Mouse (Mus musculus) MEL (cell line): Measurements from ENCODE around the gene Soga1. TPM values are rescaled to one million over a fixed set of nuclear protein-coding genes. Genes with fewer than 3 reads are reported as not detected.

Experiments used
- DNase-seq: peaks from one replicate; pipeline ENCODE4 v3.0.0; 2011; ENCODE audit warnings: low read depth, low spot score
- H3K27ac ChIP-seq: 2 replicates; pipeline ENCODE4 v1.5.1; 2012; ENCODE audit warnings: low read depth, mild to moderate bottlenecking, control low read depth, low read length, moderate library complexity; ENCODE audit not compliant: control insufficient read depth
- H3K27me3 ChIP-seq, 2 experiments: fragments of 150-350 bp in 1 of 2; sonication (generic) in 1 of 2; 2 replicates each; pipeline ENCODE4 v1.6.1; 2012; ENCODE audit warnings: low read length in 2 of 2, mild to moderate bottlenecking in 2 of 2, improper control_type of control experiment in 1 of 2, moderate library complexity in 1 of 2; ENCODE audit not compliant: insufficient read depth in 2 of 2, control insufficient read depth in 1 of 2
- H3K36me3 ChIP-seq, 2 experiments: 2 replicates each; pipeline ENCODE4 v1.6.1; 2012 to 2014; ENCODE audit warnings: low read length in 2 of 2, improper control_type of control experiment in 1 of 2, inconsistent platforms in 1 of 2, mild to moderate bottlenecking in 1 of 2; ENCODE audit not compliant: insufficient read depth in 2 of 2, control insufficient read depth in 1 of 2
- H3K4me1 ChIP-seq, 2 experiments: fragments of 150-350 bp in 1 of 2; sonication (generic) in 1 of 2; 2 replicates each; pipeline ENCODE4 v1.6.1; 2012; ENCODE audit warnings: low read length in 2 of 2, improper control_type of control experiment in 1 of 2, mild to moderate bottlenecking in 1 of 2; ENCODE audit not compliant: insufficient read depth in 2 of 2, control insufficient read depth in 1 of 2
- H3K4me3 ChIP-seq, 2 experiments: fragments of 150-350 bp in 1 of 2; sonication (generic) in 1 of 2; 2 replicates each; pipeline ENCODE4 v1.5.1; 2012; ENCODE audit warnings: low read depth in 2 of 2, low read length in 2 of 2, mild to moderate bottlenecking in 2 of 2, moderate library complexity in 2 of 2, control low read depth in 1 of 2, improper control_type of control experiment in 1 of 2; ENCODE audit not compliant: control insufficient read depth in 1 of 2, insufficient read depth in 1 of 2
- H3K79me2 ChIP-seq: 2 replicates; pipeline ENCODE4 v1.6.1; 2012; ENCODE audit warnings: mild to moderate bottlenecking, low read length, moderate library complexity; ENCODE audit not compliant: control insufficient read depth, poor library complexity, insufficient read depth
- H3K9ac ChIP-seq: 2 replicates; pipeline ENCODE4 v1.6.1; 2012; ENCODE audit warnings: low read depth, mild to moderate bottlenecking, control low read depth, low read length, moderate library complexity; ENCODE audit not compliant: control insufficient read depth, poor library complexity, severe bottlenecking
- H3K9me3 ChIP-seq: fragments of 150-350 bp; sonication (generic); replicated peaks from 2 replicates; pipeline ENCODE4 v1.6.1; 2012; ENCODE audit warnings: mild to moderate bottlenecking, low read length, improper control_type of control experiment, moderate library complexity; ENCODE audit not compliant: insufficient read depth
- BHLHE40 ChIP-seq: IDR thresholded peaks from 2 replicates; pipeline ENCODE4 v1.6.1; 2012; ENCODE audit warnings: low read depth, mild to moderate bottlenecking, inconsistent platforms, low read length, improper control_type of control experiment, borderline replicate concordance
- CHD1 ChIP-seq: IDR thresholded peaks from 2 replicates; pipeline ENCODE4 v1.6.1; 2012; ENCODE audit warnings: low read depth, mild to moderate bottlenecking, inconsistent platforms, low read length, improper control_type of control experiment
- CHD2 ChIP-seq: IDR thresholded peaks from 2 replicates; pipeline ENCODE4 v1.6.1; 2011; ENCODE audit warnings: low read length, improper control_type of control experiment
- CTCF ChIP-seq, 3 experiments: IDR thresholded peaks in 2 of 3; conservative IDR thresholded peaks in 1 of 3; 2 replicates each; pipeline ENCODE4 v1.5.1; 2011 to 2012; ENCODE audit warnings: low read length in 3 of 3, low read depth in 2 of 3, mild to moderate bottlenecking in 2 of 3, improper control_type of control experiment in 1 of 3, inconsistent platforms in 1 of 3, mixed read lengths in 1 of 3, moderate library complexity in 1 of 3; ENCODE audit not compliant: control insufficient read depth in 1 of 3, insufficient read depth in 1 of 3, poor library complexity in 1 of 3, severe bottlenecking in 1 of 3
- E2F4 ChIP-seq: IDR thresholded peaks from 2 replicates; pipeline ENCODE4 v1.6.1; 2011; ENCODE audit warnings: low read depth, low read length, improper control_type of control experiment, borderline replicate concordance
- ELF1 ChIP-seq: IDR thresholded peaks from 2 replicates; pipeline ENCODE4 v1.6.1; 2014; ENCODE audit warnings: low read depth, mild to moderate bottlenecking, inconsistent platforms, low read length, improper control_type of control experiment, moderate library complexity
- EP300 ChIP-seq, 2 experiments: IDR thresholded peaks; 2 replicates each; pipeline ENCODE4 v1.6.1; 2011; ENCODE audit warnings: improper control_type of control experiment in 2 of 2, low read length in 2 of 2, low read depth in 1 of 2, mild to moderate bottlenecking in 1 of 2
- ETS1 ChIP-seq: IDR thresholded peaks from 2 replicates; pipeline ENCODE4 v1.6.1; 2012; ENCODE audit warnings: low read depth, mild to moderate bottlenecking, inconsistent platforms, low read length, improper control_type of control experiment, moderate library complexity
- GABPA ChIP-seq: IDR thresholded peaks from 2 replicates; pipeline ENCODE4 v1.6.1; 2012; ENCODE audit warnings: low read depth, mild to moderate bottlenecking, inconsistent platforms, low read length, improper control_type of control experiment, moderate library complexity
- GATA1 ChIP-seq: IDR thresholded peaks from 2 replicates; pipeline ENCODE4 v1.6.1; 2011; ENCODE audit warnings: low read depth, low read length, improper control_type of control experiment
- KAT2A ChIP-seq: conservative IDR thresholded peaks from 2 replicates; pipeline ENCODE4 v1.6.1; 2012; ENCODE audit warnings: low read depth, low read length, improper control_type of control experiment, inconsistent platforms
- MAFK ChIP-seq: IDR thresholded peaks from 2 replicates; pipeline ENCODE4 v1.6.1; 2011; ENCODE audit warnings: low read depth, mild to moderate bottlenecking, low read length, improper control_type of control experiment, borderline replicate concordance
- MAZ ChIP-seq: IDR thresholded peaks from 2 replicates; pipeline ENCODE4 v1.6.1; 2012; ENCODE audit warnings: low read depth, mild to moderate bottlenecking, inconsistent platforms, low read length, improper control_type of control experiment
- MEF2A ChIP-seq: IDR thresholded peaks from 2 replicates; pipeline ENCODE4 v1.6.1; 2014; ENCODE audit warnings: low read depth, mild to moderate bottlenecking, inconsistent platforms, low read length, improper control_type of control experiment; ENCODE audit not compliant: poor library complexity, insufficient replicate concordance, severe bottlenecking; ENCODE audit errors: extremely low read depth
- MXI1 ChIP-seq: IDR thresholded peaks from 2 replicates; pipeline ENCODE4 v1.6.1; 2011; ENCODE audit warnings: mild to moderate bottlenecking, low read depth, low read length, improper control_type of control experiment
- MYB ChIP-seq: IDR thresholded peaks from 2 replicates; pipeline ENCODE4 v1.6.1; 2011; ENCODE audit warnings: mild to moderate bottlenecking, low read depth, low read length, improper control_type of control experiment
- NELFE ChIP-seq: IDR thresholded peaks from 2 replicates; pipeline ENCODE4 v1.6.1; 2011; ENCODE audit warnings: low read depth, low read length, improper control_type of control experiment
- NRF1 ChIP-seq: IDR thresholded peaks from 2 replicates; pipeline ENCODE4 v1.6.1; 2014; ENCODE audit warnings: low read depth, mild to moderate bottlenecking, inconsistent platforms, low read length, improper control_type of control experiment, moderate library complexity; ENCODE audit not compliant: poor library complexity, insufficient read depth, severe bottlenecking
- RAD21 ChIP-seq: IDR thresholded peaks from 2 replicates; pipeline ENCODE4 v1.6.1; 2011; ENCODE audit warnings: mild to moderate bottlenecking, low read depth, low read length, improper control_type of control experiment
- RCOR1 ChIP-seq: IDR thresholded peaks from 2 replicates; pipeline ENCODE4 v1.6.1; 2012; ENCODE audit warnings: low read depth, mild to moderate bottlenecking, inconsistent platforms, low read length, improper control_type of control experiment
- SIN3A ChIP-seq: IDR thresholded peaks from 2 replicates; pipeline ENCODE4 v1.6.1; 2012; ENCODE audit warnings: low read length, improper control_type of control experiment, inconsistent platforms
- SMC3 ChIP-seq: IDR thresholded peaks from 2 replicates; pipeline ENCODE4 v1.6.1; 2011; ENCODE audit warnings: low read depth, low read length, improper control_type of control experiment
- TCF12 ChIP-seq: IDR thresholded peaks from 2 replicates; pipeline ENCODE4 v1.6.1; 2014; ENCODE audit warnings: low read depth, mild to moderate bottlenecking, inconsistent platforms, low read length, improper control_type of control experiment, moderate library complexity
- UBTF ChIP-seq: IDR thresholded peaks from 2 replicates; pipeline ENCODE4 v1.6.1; 2012; ENCODE audit warnings: low read depth, mild to moderate bottlenecking, inconsistent platforms, low read length, improper control_type of control experiment, moderate library complexity, borderline replicate concordance; ENCODE audit not compliant: insufficient read depth
- ZC3H11A ChIP-seq: IDR thresholded peaks from 2 replicates; pipeline ENCODE4 v1.6.1; 2012; ENCODE audit warnings: low read depth, mild to moderate bottlenecking, inconsistent platforms, low read length, improper control_type of control experiment
- ZKSCAN1 ChIP-seq: IDR thresholded peaks from 2 replicates; pipeline ENCODE4 v1.6.1; 2012; ENCODE audit warnings: low read depth, mild to moderate bottlenecking, inconsistent platforms, low read length, improper control_type of control experiment, moderate library complexity
- ZNF384 ChIP-seq: IDR thresholded peaks from 2 replicates; pipeline ENCODE4 v1.6.1; 2012; ENCODE audit warnings: low read depth, mild to moderate bottlenecking, inconsistent platforms, low read length, improper control_type of control experiment
- polyA plus RNA-seq, 2 experiments: library from polyadenylated mRNA; stranded (reverse) in 1 of 2; unstranded in 1 of 2; fragments of >175 nt in 1 of 2; fragments of >200 nt in 1 of 2; gene quantifications; 2 replicates each; pipeline versions ENCODE4 v1.2.1 to v1.2.4; 2012; ENCODE audit warnings: low replicate concordance in 2 of 2, low read depth in 1 of 2; ENCODE audit not compliant: insufficient read length in 2 of 2, insufficient read depth in 1 of 2, missing spikeins in 1 of 2
- total RNA-seq: library from RNA; depleted of rRNA; stranded (reverse); fragments of 300-350 nt; gene quantifications from 2 replicates; pipeline ENCODE4 v1.2.3, GENCODE M21; 2012

Soga1 gene
- total and polyA plus RNA-seq, 3 experiments: 0.50 to 2.0 TPM; not detected in 1

DNA sequence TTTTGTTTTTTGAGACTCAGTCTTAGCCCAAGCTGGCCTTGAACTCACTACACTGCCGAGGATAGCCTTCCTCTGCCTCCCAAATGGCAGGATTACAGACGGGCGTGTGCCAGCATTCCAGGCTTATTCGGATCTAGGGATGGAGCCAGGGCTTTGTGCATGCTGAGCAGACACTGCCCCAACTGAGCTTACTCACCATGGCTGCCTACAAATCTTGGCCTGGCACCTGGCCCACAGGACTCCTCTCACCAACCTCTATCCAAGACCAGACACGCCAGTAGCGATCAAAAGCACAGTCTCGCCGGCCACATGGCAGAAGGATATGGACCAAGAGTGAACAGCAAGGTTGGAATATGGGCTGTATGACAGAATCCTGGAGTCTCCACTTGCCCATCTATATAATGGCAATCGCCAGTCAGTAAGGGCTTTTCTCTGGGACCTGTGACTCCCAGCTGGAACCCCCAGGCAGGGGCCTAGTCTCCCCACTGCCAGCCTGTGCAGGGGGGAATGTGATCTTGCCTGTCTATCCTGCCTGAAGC is 4.8 kb downstream of the Soga1 start:
- Histone ChIP-seq H3K9me3 (no peaks in the 10 kb centered on the region), H3K27ac (no peak overlapping the region), H3K36me3 (no peaks in the 10 kb centered on the region), H3K79me2 (no peaks in the 10 kb centered on the region), H3K4me3 (no peak overlapping the region), H3K9ac (no peak overlapping the region), H3K4me1 (no peaks in the 10 kb centered on the region), H3K27me3 (no peaks in the 10 kb centered on the region)
- no peak for TF ChIP-seq MAFK
- no peak for TF ChIP-seq GABPA
- no peak for TF ChIP-seq CTCF (IDR thresholded peaks at IDR 0.05 in 2 of 3, conservative IDR thresholded peaks at IDR 0.05 in 1 of 3; ENCODE audit: control insufficient read depth in 1 of 3, insufficient read depth in 1 of 3, low read depth in 2 of 3, low read length in 3 of 3, poor library complexity in 1 of 3, severe bottlenecking in 1 of 3)
- TF ChIP-seq CHD2: no peak
- TF ChIP-seq UBTF: no peak
- TF ChIP-seq ELF1: no peak
- no peak for TF ChIP-seq ZKSCAN1
- no peak for TF ChIP-seq BHLHE40
- no peak for TF ChIP-seq SMC3
- TF ChIP-seq NRF1: no peak
- TF ChIP-seq RAD21: no peak
- no peak for TF ChIP-seq KAT2A
- TF ChIP-seq E2F4: no peak
- no peak for TF ChIP-seq MEF2A
- no peak for TF ChIP-seq CHD1
- TF ChIP-seq MAZ: no peak
- TF ChIP-seq NELFE: no peak
- TF ChIP-seq MXI1: no peak
- no peak for TF ChIP-seq TCF12
- no peak for TF ChIP-seq ETS1
- no peak for DNase-seq

DNA sequence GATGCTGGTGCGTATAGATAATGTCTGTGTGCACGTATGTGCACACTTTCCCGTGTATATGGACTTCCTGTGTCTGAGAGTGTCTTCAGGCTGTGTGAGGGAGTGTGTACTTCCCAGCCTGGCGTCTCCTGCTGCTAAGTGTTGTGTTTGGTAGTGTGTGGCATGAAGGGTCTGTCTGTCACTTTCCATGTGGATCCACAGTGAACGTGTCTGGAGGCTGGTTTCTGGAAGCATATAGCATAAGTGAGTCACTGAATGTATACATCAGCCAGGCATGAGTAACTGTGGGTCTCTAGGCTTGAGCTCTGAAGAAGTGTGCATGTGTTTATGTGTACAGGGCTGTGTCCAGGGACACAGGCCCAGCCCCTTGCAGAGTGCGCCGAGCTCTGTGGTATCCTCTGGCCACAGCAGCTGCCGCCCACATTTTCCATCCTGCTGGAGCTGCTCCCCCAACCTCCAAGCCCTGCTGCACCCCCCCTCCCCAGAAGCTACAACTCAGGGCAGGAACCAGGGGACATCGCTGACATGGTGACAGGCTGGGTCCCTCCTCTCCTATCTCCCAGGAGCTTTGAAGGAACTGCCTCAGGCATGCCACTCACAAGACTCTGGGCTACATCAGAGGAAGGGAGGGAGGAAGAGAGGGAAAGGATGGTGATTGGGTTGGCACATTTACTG is 5.5 kb downstream of the Soga1 start:
- no peak overlapping the region for H3K27ac ChIP-seq

More for the DNA sequence above, 5.5 kb downstream of the Soga1 start:
- H3K27me3 ChIP-seq: no peaks in the 10 kb centered on the region
- no peaks in the 10 kb centered on the region for H3K9me3 ChIP-seq
- no peaks in the 10 kb centered on the region for H3K4me1 ChIP-seq
- no peaks in the 10 kb centered on the region for H3K36me3 ChIP-seq
- DNase-seq: no peak
- no peak overlapping the region for H3K9ac ChIP-seq
- TF ChIP-seq GABPA: no peak
- TF ChIP-seq ZC3H11A: no peak
- TF ChIP-seq SIN3A: no peak
- TF ChIP-seq CHD2: no peak
- TF ChIP-seq MYB: no peak
- no peak for TF ChIP-seq ZNF384
- TF ChIP-seq GATA1: no peak
- no peak for TF ChIP-seq UBTF
- no peak for TF ChIP-seq MAZ
- TF ChIP-seq E2F4: no peak
- no peak for TF ChIP-seq MAFK
- TF ChIP-seq RCOR1: no peak
- TF ChIP-seq ELF1: no peak
- no peak for TF ChIP-seq MXI1
- TF ChIP-seq EP300 (IDR thresholded peaks at IDR 0.05; ENCODE audit: low read depth in 1 of 2, low read length in 2 of 2): no peak
- TF ChIP-seq RAD21: no peak
- H3K79me2 ChIP-seq: no peaks in the 10 kb centered on the region
- H3K4me3 ChIP-seq: no peak overlapping the region
